Mouse (Mus musculus) adrenal gland, adult 2 months (tissue): Measurements from ENCODE around the gene Gm38392. TPM values are rescaled to one million over a fixed set of nuclear protein-coding genes. Genes with fewer than 3 reads are reported as not detected.
"Not testable (repeated sequence)": the region's sequence is repeated elsewhere in the genome, so short reads cannot be mapped to it uniquely, and the experiment has no call there.

Experiments used
- DNase-seq: peaks from one replicate; pipeline ENCODE4 v3.0.0; 2021
- polyA plus RNA-seq: library from polyadenylated mRNA; depleted of rRNA; stranded (reverse); fragments of >200 nt; gene quantifications from 2 replicates; pipeline ENCODE4 v1.2.3, GENCODE M21; 2012
- total RNA-seq, 2 experiments: library from RNA; stranded (reverse); gene quantifications; 2 replicates each; pipeline ENCODE4 v1.2.3; 2021

Gm38392 gene
- total and polyA plus RNA-seq, 3 experiments: 1.7 to 1.9 TPM; not detected in 1

DNA sequence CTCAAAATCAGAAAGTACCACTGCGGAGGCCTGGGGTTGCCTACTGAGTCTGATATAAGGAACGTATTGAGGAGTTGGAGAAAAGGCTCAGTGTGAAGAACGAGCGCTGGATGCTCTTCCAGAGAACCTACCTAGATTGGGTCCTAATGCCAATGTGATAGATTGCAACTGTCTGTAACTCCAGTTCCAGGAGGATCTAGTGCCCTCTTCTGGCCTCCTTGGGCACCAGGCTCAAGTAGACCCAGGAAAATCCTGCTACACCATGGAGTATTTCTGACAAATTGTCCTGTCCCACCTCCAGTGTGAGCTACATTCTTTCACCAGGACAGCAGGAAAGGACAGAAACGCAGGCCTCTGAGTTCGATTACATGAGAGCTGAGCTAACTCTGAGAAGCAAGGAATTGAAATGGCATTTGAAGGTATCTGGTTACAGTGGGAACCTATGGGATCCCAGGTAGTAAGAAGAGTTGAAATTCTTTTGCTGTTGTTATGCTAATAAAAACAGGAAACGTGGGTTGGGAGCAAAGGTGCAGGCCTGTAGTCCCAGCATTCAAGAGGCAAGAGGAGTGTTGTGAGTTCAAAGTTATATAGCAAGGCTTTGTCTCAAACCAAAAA lies 10.4 kb downstream of the Gm38392 start:
- peak; percentile 55 for DNase-seq

DNA sequence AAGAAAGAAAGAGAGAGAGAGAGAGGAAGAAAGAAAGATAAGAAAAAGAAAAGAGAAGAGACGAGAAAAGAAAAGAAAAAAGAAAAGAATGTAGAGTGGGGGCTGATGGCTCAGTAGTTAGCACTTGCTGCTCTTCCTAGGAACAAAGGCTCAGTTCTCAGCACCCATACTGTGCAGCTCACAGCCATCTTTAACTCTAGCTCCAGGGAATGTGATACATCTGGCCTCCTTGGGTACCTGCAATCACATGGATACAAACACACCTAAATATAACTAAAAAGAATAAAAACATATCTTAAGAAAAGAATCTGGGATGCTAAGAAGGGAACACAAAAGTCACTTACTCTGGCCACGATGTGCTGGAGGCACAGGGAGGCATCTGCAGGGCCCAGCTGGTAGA lies 10.9 kb downstream of the Gm38392 start:
- DNase-seq: no peak

DNA sequence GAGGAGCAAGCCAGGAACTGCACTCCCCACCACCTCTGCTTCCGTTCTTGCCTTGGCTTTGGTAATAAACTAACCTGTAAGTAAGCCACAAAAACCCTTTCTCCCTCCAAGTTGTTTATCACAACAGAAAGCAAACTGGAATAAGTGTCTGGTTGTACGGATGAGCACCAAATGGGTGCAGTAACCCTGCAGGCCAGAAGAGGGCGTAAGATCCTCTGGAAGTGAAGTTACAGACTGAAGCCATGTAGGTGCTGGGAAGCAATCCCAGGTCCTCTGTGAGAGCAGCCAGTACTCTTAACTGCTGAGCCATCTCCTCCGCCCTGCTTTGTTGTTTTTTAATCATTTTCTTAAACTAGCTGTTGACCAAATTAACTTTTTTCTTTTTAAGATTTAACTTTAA lies 13.0 kb downstream of the Gm38392 start:
- DNase-seq: no peak

DNA sequence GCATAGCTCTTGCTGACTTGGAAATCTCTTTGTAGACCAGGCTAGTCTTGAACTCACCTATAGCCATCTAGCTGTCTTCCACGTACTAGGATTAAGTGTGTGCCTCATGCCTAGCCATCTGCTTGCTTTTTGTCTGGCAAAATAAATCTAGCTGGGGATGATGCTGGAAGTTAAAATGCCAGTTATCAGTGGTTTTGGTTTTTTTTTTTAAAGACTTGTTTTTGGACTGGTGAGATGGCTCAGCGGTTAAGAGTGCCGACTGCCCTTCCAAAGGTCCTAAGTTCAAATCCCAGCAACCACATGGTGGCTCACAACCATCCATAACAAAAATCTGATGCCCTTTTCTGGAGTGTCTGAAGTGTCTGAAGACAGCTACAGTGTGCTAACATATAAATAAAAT lies 15.2 kb downstream of the Gm38392 start:
- no peak for DNase-seq

DNA sequence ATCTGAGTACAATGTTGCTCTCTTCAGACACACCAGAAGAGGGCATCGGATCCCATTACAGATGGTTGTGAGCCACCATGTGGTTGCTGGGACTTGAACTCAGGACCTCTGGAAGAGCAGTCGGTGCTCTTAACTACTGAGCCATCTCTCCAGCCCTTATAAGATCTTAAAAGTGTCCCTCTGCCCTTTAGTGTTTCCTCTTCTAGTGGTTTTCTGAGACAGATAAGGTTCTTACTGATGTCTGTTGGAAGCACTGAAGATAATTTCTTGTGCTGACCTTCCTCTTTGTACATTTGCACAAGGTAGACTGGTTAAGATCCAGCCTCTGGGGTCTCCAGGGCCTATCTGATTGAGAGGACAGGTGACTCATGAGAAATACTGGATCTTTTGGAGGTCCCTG lies 15.7 kb downstream of the Gm38392 start:
- not testable (repeated sequence) for DNase-seq

DNA sequence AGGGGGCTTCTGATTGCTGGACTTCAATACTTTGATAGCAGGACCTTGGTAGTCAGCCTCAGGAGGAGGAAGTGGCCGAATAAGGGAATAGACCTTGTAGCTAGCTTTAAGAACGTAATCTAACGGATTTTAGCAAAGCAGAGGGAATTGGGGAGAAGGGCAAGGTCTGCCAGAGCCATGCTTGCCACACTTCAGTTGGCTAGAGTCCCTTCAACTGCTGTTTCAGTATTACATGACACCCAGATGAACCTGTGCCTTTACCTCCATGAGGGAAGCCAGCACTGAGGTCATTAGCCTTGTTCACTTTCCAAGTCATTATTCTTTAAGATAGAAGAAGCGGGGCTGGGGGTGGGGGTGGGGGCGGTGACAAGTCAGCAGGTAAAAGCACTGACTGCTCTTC lies 18.0 kb downstream of the Gm38392 start:
- DNase-seq: no peak

DNA sequence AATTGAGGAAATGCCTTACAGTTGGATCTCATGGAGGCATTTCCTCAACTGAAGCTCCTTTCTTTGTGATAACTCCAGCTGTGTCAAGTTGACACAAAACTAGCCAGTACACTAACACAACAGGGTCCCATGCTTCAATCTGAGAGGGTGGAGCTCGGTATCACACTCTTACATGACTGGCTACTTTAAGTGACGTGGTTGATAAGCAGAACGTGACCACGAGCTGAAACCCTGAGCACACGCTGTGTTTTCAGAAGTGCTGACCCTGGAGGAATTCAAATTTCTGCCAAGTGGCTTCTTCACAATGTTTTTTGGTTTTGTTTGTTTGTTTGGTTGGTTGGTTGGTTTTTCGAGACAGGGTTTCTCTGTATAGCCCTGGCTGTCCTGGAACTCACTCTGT lies 19.0 kb downstream of the Gm38392 start:
- DNase-seq: not testable (repeated sequence)

DNA sequence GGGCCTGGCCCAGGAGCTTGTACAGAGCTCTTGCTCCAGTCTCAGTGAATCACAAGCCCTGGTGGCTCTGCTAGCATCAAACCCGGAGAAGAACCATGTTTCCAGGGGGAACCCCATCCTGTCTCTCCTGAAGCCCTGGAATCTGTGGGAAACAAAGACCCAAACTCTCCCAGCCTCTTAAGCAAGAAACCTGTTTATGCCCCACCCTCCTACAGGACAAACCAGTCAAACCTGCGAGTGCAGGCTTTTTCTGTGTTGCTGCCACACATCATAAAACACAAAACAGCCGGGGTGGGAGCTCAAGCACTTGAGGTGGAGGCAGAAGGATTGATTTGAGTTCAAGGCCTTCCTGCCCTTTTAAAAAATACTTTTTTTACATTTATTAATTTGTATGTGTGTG lies 24.7 kb downstream of the Gm38392 start:
- no peak for DNase-seq

DNA sequence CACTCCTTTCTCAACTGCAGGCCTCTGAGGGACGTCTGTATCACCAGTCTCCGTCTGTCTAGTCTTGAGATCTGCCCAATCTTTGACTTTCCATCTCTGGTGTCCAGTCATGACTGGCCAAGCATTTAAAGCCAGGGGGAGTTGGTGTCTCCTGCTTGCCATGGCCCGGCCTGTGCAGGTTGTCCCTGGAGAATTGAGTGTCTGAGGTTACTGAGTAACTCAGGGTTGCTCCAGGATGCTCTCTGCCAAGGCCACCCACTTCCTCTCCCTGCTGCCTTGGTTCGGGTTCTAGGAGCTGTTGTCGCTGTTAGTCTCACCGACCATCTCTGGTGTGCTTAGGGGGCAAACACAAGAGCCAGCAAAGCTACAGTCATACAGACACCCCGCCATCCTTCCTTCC lies 30.6 kb downstream of the Gm38392 start:
- no peak for DNase-seq

DNA sequence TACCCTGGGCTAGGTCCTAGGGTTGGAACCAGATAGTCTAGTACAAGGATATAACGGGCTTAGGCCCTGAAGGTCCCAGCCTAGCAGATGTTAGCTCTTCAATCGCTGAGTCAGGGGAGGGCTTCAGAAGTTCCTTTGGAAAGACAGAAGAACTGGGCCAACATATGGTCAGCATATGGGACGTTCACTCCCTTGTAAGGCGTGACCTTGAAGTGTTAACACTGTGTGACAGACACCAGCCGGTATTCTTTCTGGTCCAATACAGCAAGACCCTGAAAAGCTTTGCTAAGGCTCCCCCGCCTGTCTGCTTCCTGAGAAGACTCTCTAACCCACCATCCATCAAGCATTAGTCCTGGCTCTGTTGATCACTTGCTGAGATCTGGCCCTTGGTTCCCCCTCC lies 31.1 kb downstream of the Gm38392 start:
- no peak for DNase-seq

DNA sequence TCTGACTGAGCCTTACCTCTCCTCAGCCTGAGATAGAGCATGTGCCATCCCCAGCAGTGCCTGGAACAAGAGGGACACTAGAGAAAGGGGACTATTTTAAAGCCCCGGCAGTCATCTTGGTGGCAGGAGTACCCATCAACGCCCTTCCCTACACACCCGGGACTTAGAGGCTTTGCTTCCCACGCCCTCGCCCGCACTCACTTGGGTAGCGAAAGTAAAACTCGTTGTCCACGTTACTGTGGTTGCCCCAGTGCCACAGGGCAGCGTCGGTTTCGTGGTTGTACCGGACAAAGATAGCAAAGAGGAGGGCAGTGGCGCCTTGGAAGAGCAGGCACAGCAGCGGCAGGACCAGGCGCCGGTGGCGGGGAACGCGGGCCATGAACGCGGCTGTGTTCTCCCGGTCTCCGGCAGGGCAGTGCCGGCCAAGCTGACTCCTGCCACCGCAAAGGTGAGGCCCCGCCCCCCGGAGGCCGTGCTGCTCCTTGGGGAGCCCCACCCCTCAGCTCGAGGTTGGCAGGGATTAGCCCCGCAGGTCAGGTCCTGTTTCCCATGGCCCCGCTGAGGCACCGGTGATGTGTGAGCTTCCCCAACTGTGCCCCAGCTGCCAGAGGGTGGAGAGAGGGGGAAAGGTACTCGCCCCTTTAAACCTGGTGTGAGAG lies 32.6 kb downstream of the Gm38392 start, which contains the start of gene Rhbg:
Gene Rhbg (minus strand): TSS at position 442 of the 659 bp plus-strand sequence.
- DNase-seq: peak; percentile 82

DNA sequence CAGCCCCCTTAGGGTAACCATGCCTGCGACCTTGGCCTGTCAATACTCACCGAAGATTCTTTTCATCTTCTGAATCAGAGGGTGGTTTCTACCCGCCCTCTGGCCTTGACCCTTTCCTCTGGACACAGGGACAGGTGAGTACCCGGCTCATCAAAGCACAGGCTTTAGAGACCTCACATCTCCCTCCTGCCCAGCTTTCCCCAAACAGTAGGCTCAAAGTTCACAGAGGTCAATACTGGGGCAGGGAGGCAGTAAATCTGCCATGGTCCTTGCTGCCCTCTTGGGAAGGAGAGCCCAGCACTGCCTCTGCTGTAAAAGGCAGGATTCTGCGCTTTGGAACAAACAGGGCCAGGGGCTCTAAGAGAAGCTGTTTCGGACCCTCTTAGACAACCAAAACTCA lies 34.3 kb downstream of the Gm38392 start:
- DNase-seq: no peak

DNA sequence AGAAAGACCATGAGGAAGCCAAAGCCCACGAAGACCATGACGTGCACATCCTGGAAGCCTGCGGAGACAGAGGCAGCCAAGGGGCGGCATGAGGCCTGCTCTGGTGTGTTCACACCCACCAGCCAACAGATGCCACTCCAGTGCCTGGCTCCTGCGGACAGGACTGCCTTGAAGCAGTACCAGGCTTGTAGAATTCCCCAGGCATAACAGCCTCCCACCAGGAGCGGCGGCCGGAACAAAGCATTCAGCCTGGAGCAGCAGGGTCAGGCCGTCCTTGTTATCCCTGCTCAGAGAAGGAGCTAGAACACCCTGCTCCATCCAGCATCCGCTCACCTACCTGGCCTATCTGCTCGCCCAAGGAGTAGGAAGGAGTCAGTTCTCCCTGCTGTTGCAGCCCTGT lies 38.6 kb downstream of the Gm38392 start:
- no peak for DNase-seq

DNA sequence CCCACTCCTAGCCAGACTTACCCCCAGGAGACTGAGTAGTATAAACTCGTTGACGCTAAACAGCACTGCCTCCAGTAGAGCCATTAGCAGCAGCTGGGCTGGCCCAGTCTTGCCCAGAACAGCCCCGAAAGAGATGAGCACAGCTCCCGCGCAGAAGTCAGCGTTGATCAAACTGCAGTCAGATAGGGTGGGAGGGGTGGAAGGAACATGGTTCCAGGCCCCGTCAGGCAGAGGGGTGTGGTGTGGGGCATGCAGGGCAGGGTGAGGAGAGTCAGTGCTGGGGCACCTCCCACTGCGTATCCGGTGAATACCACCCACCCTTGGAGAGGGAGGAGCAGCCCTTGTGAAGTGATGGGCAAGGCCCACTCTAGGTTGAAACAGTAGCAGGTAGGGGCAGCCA lies 39.3 kb downstream of the Gm38392 start:
- no peak for DNase-seq

DNA sequence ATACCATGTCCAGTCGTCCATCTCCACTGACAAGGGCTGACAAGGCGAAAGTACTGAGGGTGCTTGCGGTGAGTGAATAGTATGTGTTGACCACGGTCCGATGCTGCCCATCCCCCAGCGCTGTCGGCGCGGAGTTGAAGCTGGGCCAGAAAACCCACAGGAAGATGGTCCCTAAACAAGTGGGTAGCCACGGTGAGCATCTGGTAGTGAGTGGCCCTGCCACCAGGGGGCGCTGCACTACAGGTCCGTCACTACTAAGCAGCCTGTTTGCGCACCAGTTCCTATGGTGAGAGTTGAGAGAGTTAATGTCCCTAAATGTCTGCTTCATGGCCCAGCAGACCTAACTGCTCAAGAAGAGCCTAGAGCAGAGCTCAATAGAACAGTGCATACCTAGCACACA lies 41.2 kb downstream of the Gm38392 start:
- peak; percentile 72 for DNase-seq

DNA sequence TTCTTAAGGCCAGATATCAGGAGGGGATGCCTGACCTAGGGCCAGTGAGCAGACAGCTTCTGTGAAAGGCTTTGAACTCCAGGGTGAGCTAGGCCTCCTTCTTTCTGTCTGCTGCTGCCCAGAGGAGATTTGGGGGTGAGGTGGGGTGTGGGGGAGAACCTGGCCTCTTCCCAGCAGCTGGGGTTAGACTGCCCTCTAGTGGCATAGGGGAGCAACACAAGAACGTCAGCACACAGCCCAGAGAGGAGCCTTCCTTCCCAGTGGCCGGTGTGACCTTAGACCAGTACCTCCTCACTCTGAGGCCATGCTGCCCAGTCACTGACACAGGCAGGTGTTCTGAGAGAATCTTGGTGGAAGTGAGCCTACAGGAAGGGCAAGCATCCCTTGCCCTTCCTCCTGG lies 42.9 kb downstream of the Gm38392 start:
- peak; percentile 58 for DNase-seq

DNA sequence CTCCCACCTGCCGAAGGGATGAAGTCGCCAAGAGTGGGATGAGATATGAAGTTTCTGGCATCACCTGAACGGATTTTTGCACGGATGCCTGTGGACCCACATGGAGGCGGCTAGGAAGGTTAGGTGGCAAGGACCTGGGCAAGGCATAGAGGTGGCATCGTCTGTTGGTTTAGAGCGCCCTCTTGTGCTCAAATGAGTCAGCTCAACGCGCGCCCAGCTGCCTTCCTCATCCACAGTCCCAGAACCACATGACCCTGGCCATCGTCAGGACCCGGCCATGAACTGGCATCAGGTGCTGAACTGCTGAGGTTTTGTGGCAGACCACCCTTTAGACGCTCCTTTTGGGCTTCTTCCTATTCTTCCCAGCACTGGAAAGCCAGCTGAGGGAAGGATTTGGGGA lies 44.5 kb downstream of the Gm38392 start:
- DNase-seq: peak; percentile 77

DNA sequence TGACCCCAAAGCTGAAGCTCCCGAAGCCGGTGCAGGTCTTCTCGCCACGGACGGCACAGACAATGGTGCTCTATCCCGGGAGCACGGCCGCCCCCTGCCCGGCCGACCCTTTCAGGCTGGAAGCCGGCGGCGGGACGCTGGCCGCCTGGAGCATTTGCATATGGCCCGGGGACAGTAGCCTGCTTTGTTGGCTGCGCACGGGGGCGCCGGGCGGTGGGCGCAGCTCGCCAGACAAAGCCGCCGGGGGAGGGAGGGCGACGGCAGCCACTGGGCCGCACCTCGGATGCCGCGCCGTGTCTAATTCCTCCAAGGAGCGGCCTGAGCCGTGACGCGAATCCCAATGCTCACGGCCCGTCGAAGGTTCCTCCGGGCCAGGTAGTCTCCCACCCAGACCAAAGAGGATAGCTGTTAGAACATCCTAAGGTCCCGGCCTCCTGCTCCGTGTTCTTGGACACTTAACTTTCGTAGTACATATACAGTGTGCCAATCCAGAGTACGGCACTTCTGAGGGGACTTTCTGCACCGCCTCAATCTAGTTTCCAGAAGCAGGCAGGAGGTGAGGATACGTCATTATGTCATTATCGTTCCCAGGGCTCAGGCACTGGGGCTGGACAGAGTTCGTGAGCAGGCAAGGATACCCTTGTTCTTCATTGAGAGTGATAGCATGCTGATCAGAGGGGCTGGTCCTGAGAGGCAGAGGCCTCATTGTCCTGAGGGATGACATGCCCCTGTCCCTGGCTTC lies 45.8 kb downstream of the Gm38392 start:
- DNase-seq: no peak

DNA sequence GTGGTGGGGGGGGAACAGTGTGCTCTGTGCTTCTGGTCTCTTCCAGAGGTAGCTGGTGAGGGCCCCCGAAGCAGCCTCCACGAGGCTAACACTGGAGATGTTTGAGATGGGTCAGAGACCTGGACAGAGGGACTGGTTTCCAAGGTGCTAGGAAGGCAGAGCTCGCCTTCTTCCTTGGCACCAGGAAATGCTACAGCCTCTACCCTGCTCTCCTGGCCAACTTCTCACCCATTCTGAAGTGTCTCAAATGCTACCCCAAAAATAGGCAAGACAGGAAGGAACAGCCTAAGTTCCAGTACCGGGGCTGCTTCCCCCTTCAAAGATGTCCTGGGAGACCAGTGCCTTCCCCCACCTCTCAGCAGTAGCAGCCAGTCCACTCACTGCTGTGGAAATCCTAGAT lies 47.6 kb downstream of the Gm38392 start:
- DNase-seq: no peak

DNA sequence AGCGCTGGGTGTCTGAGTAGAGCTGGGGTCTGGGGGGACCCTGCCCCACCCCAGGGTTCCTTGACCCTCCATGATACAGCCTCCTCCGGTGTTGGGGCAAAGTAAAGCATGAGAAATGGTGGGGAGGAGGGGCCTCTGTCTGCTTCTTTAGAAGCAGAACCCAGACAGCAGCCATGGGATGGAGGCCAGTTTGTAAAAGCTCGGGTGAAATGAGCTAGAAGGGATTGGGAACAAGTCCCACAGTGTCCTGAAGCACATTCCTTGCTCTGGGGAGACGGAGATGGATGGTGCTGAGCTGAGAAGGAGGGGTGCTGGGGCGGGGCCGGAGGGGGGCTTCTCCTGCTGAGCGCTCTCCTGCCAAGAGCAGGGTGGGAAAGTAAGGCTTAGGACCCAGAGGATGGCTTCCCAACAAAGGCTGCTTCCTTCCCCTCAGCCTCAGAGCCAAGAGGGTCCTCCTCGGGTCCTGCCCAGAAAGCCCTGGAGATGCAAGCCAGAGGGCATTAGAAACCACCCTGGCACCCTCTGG lies 48.1 kb downstream of the Gm38392 start:
- DNase-seq: no peak

DNA sequence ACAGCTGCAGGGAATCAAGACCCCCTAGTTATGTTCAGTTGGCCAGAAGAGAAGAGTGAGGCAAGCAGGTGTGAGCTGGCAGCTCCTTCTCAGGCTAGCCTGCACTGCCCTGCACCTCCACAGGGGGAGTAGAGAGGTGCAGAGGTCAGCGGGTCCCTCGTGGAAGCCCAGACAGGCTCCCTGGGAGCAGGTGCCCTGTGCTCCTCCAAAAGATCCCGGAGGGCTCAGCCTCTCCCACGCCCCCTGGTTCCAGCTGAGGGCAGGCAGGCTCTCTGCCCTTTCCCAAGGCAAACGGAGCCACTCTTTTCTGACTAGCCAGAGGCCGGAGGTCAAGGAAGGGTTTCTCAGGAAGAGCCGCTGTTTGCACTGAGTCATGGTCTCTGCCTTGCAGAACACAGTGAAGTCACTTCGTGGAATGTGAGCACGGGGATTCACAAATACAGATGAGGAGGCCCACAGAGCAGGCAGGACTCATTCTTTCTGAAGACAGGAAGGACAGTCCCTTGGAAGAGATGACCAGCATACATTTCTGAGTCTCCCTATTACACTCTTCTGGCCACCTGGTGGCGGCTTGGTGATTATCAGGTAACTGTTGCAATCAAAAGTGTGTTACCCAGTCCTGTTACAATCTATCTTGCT lies 49.3 kb downstream of the Gm38392 start:
- DNase-seq: peak; percentile 67

DNA sequence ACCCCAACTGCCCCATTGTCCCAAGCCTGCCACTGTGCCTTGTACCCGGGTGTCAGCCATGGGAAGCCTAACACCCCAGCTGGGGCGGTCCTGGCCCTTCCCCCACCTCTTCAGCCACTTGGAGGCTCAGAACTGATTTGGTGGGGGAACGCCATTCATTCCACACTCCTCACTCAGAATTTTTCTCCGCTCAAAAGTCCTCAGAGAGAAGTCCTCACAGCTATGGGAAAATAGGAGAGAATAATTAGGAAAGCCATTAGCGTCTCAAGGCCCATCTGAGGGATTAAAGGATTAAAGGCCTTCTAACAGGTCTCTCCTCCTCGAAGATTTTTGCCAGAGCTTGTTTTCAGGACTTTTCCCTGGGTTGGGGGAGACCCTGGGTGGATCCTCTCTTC lies 49.9 kb downstream of the Gm38392 start:
- no peak for DNase-seq

DNA sequence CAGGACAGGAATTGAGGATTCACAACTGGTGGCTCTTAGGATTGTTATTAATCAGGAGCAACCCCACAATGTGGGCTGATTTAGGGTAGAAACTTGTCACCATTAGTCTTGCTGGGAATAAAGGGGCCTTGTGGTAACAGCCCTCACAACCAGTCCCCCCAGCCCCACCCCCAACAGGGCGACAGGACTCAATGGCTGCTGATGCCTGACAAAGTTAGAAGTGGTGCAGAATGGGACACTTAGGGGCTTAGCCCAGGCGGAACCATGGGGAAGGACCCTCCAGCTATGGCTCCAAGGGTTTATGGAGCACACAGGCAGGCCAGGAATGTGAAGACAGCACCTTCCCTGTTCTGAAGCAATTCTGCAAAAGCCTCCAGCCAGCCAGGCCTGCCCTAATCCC lies 51.4 kb downstream of the Gm38392 start:
- DNase-seq: no peak
